Mouse (Mus musculus): ENCODE measurements around the gene Ttc7b.

Gene Ttc7b

GRCm38 (mm10) chr12:100414717-100415398, 105.8 kb downstream of the Ttc7b start:
- DNase-seq (ENCODE audit: low spot score), result no peak

- DNase-seq (ENCODE audit: low spot score), result no peak
These were observed 111.9 kb downstream of the Ttc7b start for GRCm38 (mm10) chr12:100408714-100409113.

GRCm38 (mm10) chr12:100408143-100408542, 112.5 kb downstream of the Ttc7b start:
- DNase-seq (ENCODE audit: low spot score), result no peak

GRCm38 (mm10) chr12:100407371-100407770, 113.3 kb downstream of the Ttc7b start:
- no peak for DNase-seq (ENCODE audit: low spot score)

- DNase-seq (ENCODE audit: low spot score), result no peak
These were observed 114.5 kb downstream of the Ttc7b start for GRCm38 (mm10) chr12:100406094-100406493.

- DNase-seq (ENCODE audit: low spot score), result no peak
These were observed 115.1 kb downstream of the Ttc7b start for GRCm38 (mm10) chr12:100405512-100406030.

- no peak for DNase-seq (ENCODE audit: low spot score)
These were observed 116.2 kb downstream of the Ttc7b start for GRCm38 (mm10) chr12:100404430-100404829.

GRCm38 (mm10) chr12:100403005-100403324, 117.7 kb downstream of the Ttc7b start:
- no peak for DNase-seq (ENCODE audit: low spot score)

GRCm38 (mm10) chr12:100402296-100403004, 118.2 kb downstream of the Ttc7b start:
- no peak for DNase-seq (ENCODE audit: low spot score)

- DNase-seq (ENCODE audit: low spot score), result no peak
These were observed 120.5 kb downstream of the Ttc7b start for GRCm38 (mm10) chr12:100400119-100400518.

GRCm38 (mm10) chr12:100399126-100399727, 121.4 kb downstream of the Ttc7b start:
- DNase-seq (ENCODE audit: low spot score), result no peak

- no peak for DNase-seq (ENCODE audit: low spot score)
These were observed 122.2 kb downstream of the Ttc7b start for GRCm38 (mm10) chr12:100398268-100398943.

- DNase-seq (ENCODE audit: low spot score), result no peak
These were observed 123.0 kb downstream of the Ttc7b start for GRCm38 (mm10) chr12:100397432-100398146.

- no peak for DNase-seq (ENCODE audit: low spot score)
These were observed 123.8 kb downstream of the Ttc7b start for GRCm38 (mm10) chr12:100396806-100397205.

GRCm38 (mm10) chr12:100393532-100393931, 127.1 kb downstream of the Ttc7b start:
- DNase-seq (ENCODE audit: low spot score), result no peak

GRCm38 (mm10) chr12:100393109-100393508, 127.5 kb downstream of the Ttc7b start:
- peak; percentile 23 for DNase-seq (ENCODE audit: low spot score)

- DNase-seq (ENCODE audit: low spot score), result peak; percentile 50
These were observed 128.2 kb downstream of the Ttc7b start for GRCm38 (mm10) chr12:100392466-100392865.

- peak; percentile 36 for DNase-seq (ENCODE audit: low spot score)
These were observed 128.7 kb downstream of the Ttc7b start for GRCm38 (mm10) chr12:100391890-100392289.

GRCm38 (mm10) chr12:100389878-100390710, 130.5 kb downstream of the Ttc7b start:
- no peak for DNase-seq (ENCODE audit: low spot score)

GRCm38 (mm10) chr12:100386259-100386658, 134.4 kb downstream of the Ttc7b start:
- peak; percentile 5 for DNase-seq (ENCODE audit: low spot score)

GRCm38 (mm10) chr12:100382526-100382925, 138.1 kb downstream of the Ttc7b start:
- DNase-seq (ENCODE audit: low spot score), result no peak

Data from adipocyte (in vitro differentiated cells).